Mouse (Mus musculus): Measurements from ENCODE around the gene Olfr17.
"Not testable (repeated sequence)": the region's sequence is repeated elsewhere in the genome, so short reads cannot be mapped to it uniquely, and the experiment has no call there.

Olfr17 gene

GRCm38 (mm10) chr7:107092920-107093319 lies at the start of gene Olfr17:
Gene Olfr17 (plus strand): TSS chr7:107093220.
- DNase-seq: no peak

GRCm38 (mm10) chr7:107044407-107044806 lies 48.6 kb upstream of the Olfr17 start:
- no peak for DNase-seq

- peak; percentile 7 for DNase-seq
Observed at GRCm38 (mm10) chr7:107045833-107046232, 47.2 kb upstream of the Olfr17 start.

GRCm38 (mm10) chr7:107047578-107047977 lies 45.4 kb upstream of the Olfr17 start:
- DNase-seq: no peak

- DNase-seq: no peak
Observed at GRCm38 (mm10) chr7:107070681-107071080, 22.3 kb upstream of the Olfr17 start, which contains the start of gene Olfr714. Gene Olfr714 (plus strand): TSS chr7:107070981.

GRCm38 (mm10) chr7:107110269-107110668 lies 17.2 kb downstream of the Olfr17 start, which contains the start of gene Olfr715b:
Gene Olfr715b (minus strand): TSS chr7:107110369.
- not testable (repeated sequence) for DNase-seq

GRCm38 (mm10) chr7:107130983-107131382 lies 38.0 kb downstream of the Olfr17 start, which contains the start of gene Olfr715:
Gene Olfr715 (minus strand): TSS chr7:107131083.
- not testable (repeated sequence) for DNase-seq

GRCm38 (mm10) chr7:107138027-107138426 lies 45.0 kb downstream of the Olfr17 start, which contains the start of gene Olfr716:
Gene Olfr716 (plus strand): TSS chr7:107138327.
- DNase-seq: not testable (repeated sequence)

Measured in right cerebral cortex, postnatal 14 days (tissue).